21 mouse cellular contexts compared by ENCODE assay signal in the genomic region with DNA sequence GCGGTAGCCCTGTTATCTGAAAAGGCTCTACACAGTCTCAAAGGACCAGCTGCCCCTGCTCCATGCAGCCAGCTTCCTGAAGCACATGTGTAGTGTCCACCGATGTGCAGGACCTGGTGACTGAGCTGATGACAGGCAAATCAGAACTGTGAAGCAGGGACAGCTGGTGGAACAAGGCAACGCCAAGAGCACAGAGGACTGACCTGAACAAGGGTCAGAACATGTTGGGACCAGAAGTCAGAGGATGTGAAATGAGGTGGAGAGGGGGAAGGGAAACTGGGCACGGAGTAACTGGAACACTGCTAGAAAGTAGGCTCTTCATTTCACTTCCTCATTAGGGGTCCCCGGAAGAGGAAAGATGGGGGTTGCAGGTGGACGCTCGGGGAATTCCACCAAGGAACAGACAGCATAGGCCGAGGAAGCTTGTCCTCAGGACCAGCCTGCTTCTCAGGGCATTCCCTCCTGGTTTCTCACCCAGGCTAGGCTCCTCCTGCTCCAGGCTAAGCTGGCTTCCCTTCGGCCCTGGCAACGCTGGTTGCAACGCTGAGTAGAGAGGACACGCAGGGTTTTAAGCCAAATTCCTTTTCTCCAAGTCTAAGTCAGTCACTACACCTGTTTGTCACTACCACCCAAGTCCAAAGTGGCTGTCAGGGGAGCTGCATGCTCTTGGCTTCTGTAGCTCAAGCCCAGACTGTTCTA. TPM values are rescaled to one million over a fixed set of nuclear protein-coding genes. Genes with fewer than 3 reads are reported as not detected.
DNase-seq lines count a peak whose midpoint lies in the region; TF ChIP-seq lines count a peak whose summit lies in the region.
"Had no signal": no experiment of that assay in that cellular context is flagged by ENCODE, and none has a peak within 500 bp of the region (broad histone marks: within the 10 kb centered on the region; RNA-seq: fewer than 3 reads in every experiment).

No protein-coding gene starts in this region.

- 78% methylated on average over 12 of the region's 12 CpGs for WGBS in liver, adult 2 months

- H3K9ac ChIP-seq in liver, adult 2 months (ENCODE audit: low read depth, low read length) = no peak overlapping the region
- H3K9ac ChIP-seq: forebrain, embryonic 12.5 days; liver, embryonic 12.5 days; lung, embryonic 15.5 days; neural tube, embryonic 13.5 days had no signal

- no peaks in the 10 kb centered on the region for H3K36me3 ChIP-seq in liver, adult 2 months (ENCODE audit: control insufficient read depth, insufficient read depth, low read length)
- H3K36me3 ChIP-seq: forebrain, embryonic 12.5 days; hindbrain, embryonic 10.5 days; liver, embryonic 12.5 days; lung, embryonic 15.5 days; midbrain, embryonic 10.5 days; neural tube, embryonic 13.5 days had no signal

- no peak overlapping the region for H3K27ac ChIP-seq in liver, adult 2 months (replicated peaks; ENCODE audit: insufficient read depth, low read depth, low read length)
- H3K27ac ChIP-seq: forebrain, embryonic 12.5 days; liver, embryonic 12.5 days; lung, embryonic 15.5 days; midbrain, embryonic 10.5 days; neural tube, embryonic 13.5 days had no signal

- TF ChIP-seq POLR2A in liver, adult 2 months (IDR thresholded peaks at IDR 0.05; ENCODE audit: extremely low read depth, insufficient read depth, low read length) = no peak

- intact Hi-C loops in heart, postnatal 14 days (cut with DNase I) = no loop called here

- H3K27me3 ChIP-seq in liver, adult 2 months (ENCODE audit: control insufficient read depth, insufficient read depth, low read length) = no peaks in the 10 kb centered on the region
- H3K27me3 ChIP-seq: forebrain, embryonic 12.5 days; lung, embryonic 15.5 days; neural tube, embryonic 13.5 days had no signal

- H3K79me2 ChIP-seq in liver, adult 2 months (ENCODE audit: control insufficient read depth, insufficient read depth, low read length) = no peaks in the 10 kb centered on the region

- no peak for TF ChIP-seq CTCF in liver, adult 2 months (IDR thresholded peaks at IDR 0.05; ENCODE audit: low read depth, low read length)

- no peak overlapping the region for H3K4me3 ChIP-seq in liver, adult 2 months (ENCODE audit: insufficient read depth, low read depth, low read length)
- H3K4me3 ChIP-seq: forebrain, embryonic 12.5 days; hindbrain, embryonic 10.5 days; liver, embryonic 12.5 days; lung, embryonic 15.5 days; midbrain, embryonic 10.5 days; neural tube, embryonic 13.5 days had no signal

- DNase-seq in liver, adult 2 months (ENCODE audit: extremely low read depth, low read depth, low spot score) = peak; percentile 17
- DNase-seq in liver = no peak
- peak; percentile 26 to 51 for DNase-seq in heart, adult 9 months (ENCODE audit: low spot score in 2 of 2)
- peak; percentile 31 to 40 for DNase-seq in heart, postnatal 14 days
- DNase-seq in skeletal muscle tissue, adult 2 months (ENCODE audit: low read depth, low spot score) = peak; percentile 48
- DNase-seq in right cerebral cortex, postnatal 4 days = no peak
- no peak for DNase-seq in c-Kit-positive CD71-positive TER-119-positive erythroid progenitor cells, embryonic 14.5 days (ENCODE audit: low spot score)
- DNase-seq in kidney, adult 18-20 months = no peak
- DNase-seq: cerebellum, postnatal 10 days; left cerebral cortex, postnatal 4 days; right cerebral cortex, postnatal 14 days; thymus, postnatal 4 days had no signal

- H3K4me1 ChIP-seq in liver, adult 2 months (ENCODE audit: control insufficient read depth, insufficient read depth, low read length) = no peaks in the 10 kb centered on the region
- H3K4me1 ChIP-seq: forebrain, embryonic 12.5 days; liver, embryonic 12.5 days; midbrain, embryonic 10.5 days; neural tube, embryonic 13.5 days had no signal

RNA-seq across cellular contexts. Expression of gene Kctd19, which starts 20.1 kb away (rescaled TPM):
- total RNA-seq in liver, adult 2 months (2014; rRNA removed) = not detected in 2 replicates
- polyA plus RNA-seq in liver, adult 2 months (2012; rRNA removed) = not detected in 2 replicates
- not detected for total RNA-seq in heart, postnatal 14 days (2021)
- total RNA-seq: left cerebral cortex, postnatal 4 days; monocyte, adult 5-6 weeks had no signal
- polyA plus RNA-seq: forebrain, embryonic 12.5 days; intestine, embryonic 14.5 days; kidney, embryonic 14.5 days; liver, embryonic 12.5 days; lung, embryonic 15.5 days; neural tube, embryonic 13.5 days had no signal

RNA-seq across cellular contexts. Expression of gene Lrrc36, which starts 20.1 kb away (rescaled TPM):
- total RNA-seq in liver, adult 2 months (2014; rRNA removed) = not detected in 2 replicates
- not detected in 2 replicates for polyA plus RNA-seq in liver, adult 2 months (2012; rRNA removed)
- under 1 TPM; 0.68 to 0.86 TPM for total RNA-seq in heart, postnatal 14 days (2021)
- total RNA-seq: monocyte, adult 5-6 weeks had no signal
- polyA plus RNA-seq: kidney, embryonic 14.5 days had no signal

RNA-seq across cellular contexts. Expression of gene Plekhg4, which starts 20.2 kb away (rescaled TPM):
- under 0.01 and 0.13 TPM in 2 replicates for total RNA-seq in liver, adult 2 months (2014; rRNA removed)
- polyA plus RNA-seq in liver, adult 2 months (2012; rRNA removed) = 0.09 TPM in 1 of 2 replicates, not detected in the other
- total RNA-seq in heart, postnatal 14 days (2021) = not detected
- total RNA-seq: monocyte, adult 5-6 weeks had no signal
- polyA plus RNA-seq: liver, embryonic 12.5 days had no signal

RNA-seq across cellular contexts. Expression of gene Slc9a5, which starts 44.6 kb away (rescaled TPM):
- total RNA-seq in liver, adult 2 months (2014; rRNA removed) = under 0.01 and 0.20 TPM in 2 replicates
- 0.15 and 0.53 TPM in 2 replicates for polyA plus RNA-seq in liver, adult 2 months (2012; rRNA removed)
- under 1 TPM; 0.83 to 0.86 TPM for total RNA-seq in heart, postnatal 14 days (2021)
- total RNA-seq: monocyte, adult 5-6 weeks had no signal

RNA-seq across cellular contexts. Expression of gene Fhod1, which starts 45.5 kb away (rescaled TPM):
- total RNA-seq in liver, adult 2 months (2014; rRNA removed) = 1.7 and 1.9 TPM in 2 replicates
- polyA plus RNA-seq in liver, adult 2 months (2012; rRNA removed) = 3.2 and 7.8 TPM in 2 replicates
- total RNA-seq in heart, postnatal 14 days (2021) = 1 to 10 TPM; 9.2 to 9.4 TPM

Comparison
In these comparisons a context has a peak if more than half of its experiments do, and no peak if none do; other contexts are left out.
1. DNase-seq: peak in liver, adult 2 months (single experiment), heart, adult 9 months (2 of 2), heart, postnatal 14 days (2 of 2) and skeletal muscle tissue, adult 2 months (single experiment); none in liver (single experiment), right cerebral cortex, postnatal 4 days (single experiment), c-Kit-positive CD71-positive TER-119-positive erythroid progenitor cells, embryonic 14.5 days (single experiment) and kidney, adult 18-20 months (single experiment).